Mouse (Mus musculus): Measurements from ENCODE around the gene Prim2. TPM values are rescaled to one million over a fixed set of nuclear protein-coding genes. Genes with fewer than 3 reads are reported as not detected.
A peak's percentile ranks its signal among the peaks of the same experiment; 100 is the strongest.

Gene Prim2
- polyA plus RNA-seq, 1 experiment from 2014 or later: 33.5 TPM

DNA sequence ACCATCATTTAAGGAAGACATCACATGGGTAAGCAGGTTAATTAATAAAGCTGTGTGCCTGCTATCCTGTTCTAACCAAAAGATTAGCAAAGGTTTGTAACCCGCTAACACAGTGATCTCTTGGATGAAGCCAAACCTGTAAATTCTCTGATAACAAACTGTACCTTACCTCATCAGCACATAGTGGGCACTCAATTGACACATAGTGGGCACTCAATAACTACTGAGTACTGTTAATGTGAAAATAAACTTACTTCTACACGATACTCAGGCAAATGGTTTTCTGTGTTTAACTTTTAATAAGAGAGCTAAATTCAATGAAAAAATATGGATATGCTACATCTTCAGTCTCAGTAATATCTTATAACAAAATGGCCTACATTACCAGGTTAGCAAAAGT is 139.1 kb downstream of the Prim2 start:
- H3K9me3 ChIP-seq: no peaks in the 10 kb centered on the region
- H3K9ac ChIP-seq (replicated peaks): no peak overlapping the region
- no peaks in the 10 kb centered on the region for H3K27me3 ChIP-seq
- H3K4me3 ChIP-seq: no peak overlapping the region
- peaks cover 16% of the 10 kb centered on the region for H3K4me1 ChIP-seq
- no peaks in the 10 kb centered on the region for H3K36me3 ChIP-seq
- H3K27ac ChIP-seq (replicated peaks): no peak overlapping the region
- no peak for ATAC-seq (replicated peaks)
- H3K4me2 ChIP-seq (replicated peaks): no peak overlapping the region
- 94% methylated on average over 2 of the region's 2 CpGs for WGBS

DNA sequence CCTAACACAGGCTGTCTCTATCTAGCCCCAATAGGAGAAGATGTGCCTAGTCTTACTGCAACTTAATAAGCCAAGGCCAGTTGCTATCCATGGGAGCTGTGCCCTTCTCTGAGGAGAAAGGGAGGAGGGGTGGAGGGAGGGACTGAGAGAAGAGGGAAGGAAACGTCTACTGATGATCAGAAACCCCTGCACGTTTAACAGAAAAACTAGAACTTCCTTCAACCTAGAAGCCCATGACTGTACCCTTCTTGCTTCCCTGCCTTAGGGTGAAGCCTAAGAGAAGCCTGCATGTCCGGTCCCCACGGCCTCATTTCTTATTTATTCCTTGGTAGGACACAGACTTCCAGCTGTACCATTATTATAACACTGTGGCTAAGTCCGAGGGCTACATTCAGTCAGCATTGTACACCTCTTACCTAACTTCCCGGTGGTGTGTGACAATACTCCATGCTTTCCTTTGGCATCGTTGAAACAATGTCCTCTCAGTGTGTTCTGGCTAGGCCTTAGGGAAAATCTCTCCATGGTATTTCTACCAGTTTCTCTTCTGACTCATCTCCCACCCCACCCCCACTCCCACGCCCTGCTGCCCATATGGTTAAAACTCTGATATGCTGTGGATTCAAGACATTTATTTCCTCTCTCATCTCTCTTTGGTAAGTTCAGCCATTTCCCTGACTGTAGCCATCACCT is 139.9 kb downstream of the Prim2 start:
- no peaks in the 10 kb centered on the region for H3K27me3 ChIP-seq
- H3K4me3 ChIP-seq: no peak overlapping the region
- no peak overlapping the region for H3K4me2 ChIP-seq (replicated peaks)
- no peak overlapping the region for H3K27ac ChIP-seq (replicated peaks)
- 87% methylated on average over 8 of the region's 8 CpGs for WGBS
- no peaks in the 10 kb centered on the region for H3K9me3 ChIP-seq
- H3K36me3 ChIP-seq: no peaks in the 10 kb centered on the region
- no peak for ATAC-seq (replicated peaks)
- peaks cover 16% of the 10 kb centered on the region for H3K4me1 ChIP-seq
- H3K9ac ChIP-seq (replicated peaks): no peak overlapping the region

DNA sequence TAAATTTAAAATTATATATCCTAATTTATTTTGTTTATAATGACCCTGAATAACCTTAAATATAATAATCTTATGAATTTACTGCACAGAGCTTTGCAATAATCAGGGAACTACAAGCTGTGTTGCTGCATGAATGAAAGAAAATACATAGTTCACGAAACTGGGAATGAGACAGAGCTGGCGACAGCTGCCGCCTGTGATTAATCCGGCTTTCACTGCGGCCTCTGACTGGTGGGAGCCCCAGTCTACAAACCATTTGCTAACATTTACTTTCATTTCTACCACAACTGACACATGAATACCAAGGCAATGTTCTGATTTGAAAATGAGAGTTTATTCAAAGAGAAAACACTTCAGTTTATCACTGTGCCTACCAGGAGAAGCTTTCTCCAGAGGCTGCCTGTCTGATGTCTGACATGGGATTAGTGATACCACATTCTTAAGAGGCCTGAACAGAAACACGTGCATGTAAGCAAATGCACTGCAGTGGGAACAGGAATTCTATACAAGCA is 142.2 kb downstream of the Prim2 start:
- 43% methylated on average over 6 of the region's 6 CpGs for WGBS
- Histone ChIP-seq H3K9me3 (no peaks in the 10 kb centered on the region), H3K36me3 (no peaks in the 10 kb centered on the region), H3K4me1 (peaks cover 16% of the 10 kb centered on the region), H3K4me3 (no peak overlapping the region), H3K27me3 (no peaks in the 10 kb centered on the region), H3K9ac (replicated peaks) (no peak overlapping the region), H3K4me2 (replicated peaks) (no peak overlapping the region), H3K27ac (replicated peaks) (no peak overlapping the region)
- no peak for ATAC-seq (replicated peaks)

DNA sequence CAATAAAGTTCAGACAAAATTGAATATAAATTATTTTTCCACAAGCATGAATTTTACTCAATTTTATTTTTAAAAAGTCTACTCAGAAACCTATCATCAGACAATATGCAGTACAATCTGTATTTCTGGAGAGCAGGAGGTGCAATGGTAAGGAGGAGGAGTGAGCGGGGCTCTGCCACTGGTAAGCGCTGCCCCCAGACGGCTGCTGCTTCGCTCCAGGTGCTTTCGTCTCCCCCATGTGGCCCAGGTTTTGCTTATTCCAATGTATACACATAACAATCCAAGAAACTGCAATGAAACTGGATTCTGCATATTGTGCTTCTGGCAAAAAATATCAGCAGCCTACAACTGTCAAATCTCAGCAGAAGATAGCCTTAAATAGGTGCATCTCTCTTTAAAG is 146.4 kb downstream of the Prim2 start:
- Histone ChIP-seq H3K4me3 (no peak overlapping the region), H3K36me3 (no peaks in the 10 kb centered on the region), H3K9me3 (no peaks in the 10 kb centered on the region), H3K9ac (replicated peaks) (no peak overlapping the region), H3K27me3 (no peaks in the 10 kb centered on the region), H3K4me1 (peaks cover 5% of the 10 kb centered on the region), H3K27ac (replicated peaks) (no peak overlapping the region), H3K4me2 (replicated peaks) (no peak overlapping the region)
- WGBS: 88% methylated on average over 5 of the region's 5 CpGs
- no peak for ATAC-seq (replicated peaks)

DNA sequence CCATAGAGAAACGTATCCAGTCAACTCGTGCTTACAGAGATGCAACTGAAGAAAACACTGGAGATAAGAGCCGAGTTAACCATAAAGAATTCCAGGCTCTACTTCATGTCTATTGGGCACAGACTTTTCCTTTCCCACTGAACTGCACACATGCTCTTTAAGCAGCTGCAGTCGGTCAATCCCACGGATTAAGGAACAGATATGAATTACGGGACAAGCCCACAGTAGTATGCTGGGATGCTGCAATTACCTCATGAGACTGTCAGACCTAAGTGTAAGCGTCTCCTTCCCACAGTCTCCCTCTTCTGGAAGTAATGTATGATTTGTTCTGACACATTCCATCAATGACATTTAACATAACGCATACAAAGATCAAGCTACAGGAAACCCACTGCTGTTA is 154.5 kb downstream of the Prim2 start:
- H3K4me2 ChIP-seq (replicated peaks): no peak overlapping the region
- H3K9ac ChIP-seq (replicated peaks): no peak overlapping the region
- no peaks in the 10 kb centered on the region for H3K4me1 ChIP-seq
- no peak overlapping the region for H3K4me3 ChIP-seq
- H3K36me3 ChIP-seq: no peaks in the 10 kb centered on the region
- H3K27me3 ChIP-seq: no peaks in the 10 kb centered on the region
- H3K9me3 ChIP-seq: no peaks in the 10 kb centered on the region
- no peak for ATAC-seq (replicated peaks)
- H3K27ac ChIP-seq (replicated peaks): no peak overlapping the region
- WGBS: 92% methylated on average over 8 of the region's 8 CpGs

DNA sequence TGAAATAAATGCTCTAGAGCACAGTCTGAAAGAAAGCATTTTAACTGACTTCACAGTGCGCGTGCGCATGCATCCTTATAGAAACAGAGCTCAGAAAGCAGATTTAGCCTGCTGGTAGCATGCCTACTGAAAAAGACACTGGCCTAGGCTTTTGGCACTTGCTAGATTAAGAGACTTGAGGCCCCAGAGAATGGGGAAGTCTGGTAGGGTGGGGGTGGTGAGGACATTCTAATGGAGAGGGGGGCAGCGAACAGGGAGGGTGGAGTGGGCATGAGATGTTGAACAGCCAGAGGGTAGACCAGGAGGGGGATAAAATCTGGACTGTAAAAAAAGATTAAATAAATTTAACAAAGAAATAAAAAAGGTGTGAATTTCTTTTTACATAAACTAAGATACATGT is 158.3 kb downstream of the Prim2 start:
- Histone ChIP-seq H3K9me3 (no peaks in the 10 kb centered on the region), H3K4me1 (no peaks in the 10 kb centered on the region), H3K9ac (replicated peaks) (no peak overlapping the region), H3K36me3 (no peaks in the 10 kb centered on the region), H3K27me3 (no peaks in the 10 kb centered on the region), H3K4me2 (replicated peaks) (no peak overlapping the region), H3K4me3 (no peak overlapping the region), H3K27ac (replicated peaks) (no peak overlapping the region)
- no peak for ATAC-seq (replicated peaks)
- WGBS: 92% methylated on average over 4 of the region's 4 CpGs

DNA sequence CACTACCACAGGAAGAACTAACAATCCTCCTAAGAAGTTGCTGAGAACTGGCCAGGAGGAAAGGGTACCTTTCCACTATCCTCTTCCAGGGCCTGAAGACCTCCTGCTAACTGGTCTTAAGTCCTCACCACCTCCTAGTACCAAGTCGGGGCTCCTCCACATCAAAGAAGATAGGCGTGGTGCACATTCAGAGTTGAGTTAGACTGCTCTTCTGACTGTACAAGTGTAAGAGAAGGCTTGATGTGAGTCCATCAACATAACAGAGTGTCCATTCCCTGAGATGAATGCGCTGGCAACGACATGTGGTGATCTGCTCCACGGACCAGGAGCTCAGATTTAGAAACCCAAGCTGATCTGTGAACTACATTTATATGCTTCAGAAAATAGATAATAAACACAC is 165.2 kb downstream of the Prim2 start:
- H3K4me2 ChIP-seq (replicated peaks): no peak overlapping the region
- no peak overlapping the region for H3K9ac ChIP-seq (replicated peaks)
- WGBS: 97% methylated on average over 5 of the region's 5 CpGs
- H3K27me3 ChIP-seq: no peaks in the 10 kb centered on the region
- H3K27ac ChIP-seq (replicated peaks): no peak overlapping the region
- peaks cover 7% of the 10 kb centered on the region for H3K4me1 ChIP-seq
- no peaks in the 10 kb centered on the region for H3K9me3 ChIP-seq
- H3K4me3 ChIP-seq: no peak overlapping the region
- no peaks in the 10 kb centered on the region for H3K36me3 ChIP-seq
- ATAC-seq (replicated peaks): no peak

DNA sequence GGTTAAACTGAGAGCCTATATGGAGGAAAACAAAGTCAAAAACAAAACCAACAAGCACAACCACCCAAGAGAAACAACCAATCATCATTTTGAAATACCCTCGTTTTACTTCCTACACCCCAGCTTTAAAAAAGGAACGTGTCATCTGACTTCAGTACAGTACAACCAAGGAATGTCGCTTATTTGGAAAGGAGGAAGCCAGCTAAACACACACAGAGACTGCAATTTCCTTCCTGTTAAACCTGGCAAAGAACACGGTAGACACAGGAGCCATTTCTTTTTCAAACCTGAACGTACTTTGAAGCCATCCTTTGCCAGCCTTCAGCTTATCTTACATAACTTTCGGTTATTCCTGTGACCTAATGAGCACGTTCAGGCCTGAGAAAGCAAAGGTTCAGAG is 166.7 kb downstream of the Prim2 start:
- H3K4me1 ChIP-seq: peaks cover 7% of the 10 kb centered on the region
- no peak overlapping the region for H3K9ac ChIP-seq (replicated peaks)
- no peak overlapping the region for H3K27ac ChIP-seq (replicated peaks)
- 54% methylated on average over 7 of the region's 7 CpGs for WGBS
- no peak overlapping the region for H3K4me2 ChIP-seq (replicated peaks)
- ATAC-seq (replicated peaks): no peak
- H3K36me3 ChIP-seq: no peaks in the 10 kb centered on the region
- H3K27me3 ChIP-seq: no peaks in the 10 kb centered on the region
- H3K9me3 ChIP-seq: no peaks in the 10 kb centered on the region
- no peak overlapping the region for H3K4me3 ChIP-seq

DNA sequence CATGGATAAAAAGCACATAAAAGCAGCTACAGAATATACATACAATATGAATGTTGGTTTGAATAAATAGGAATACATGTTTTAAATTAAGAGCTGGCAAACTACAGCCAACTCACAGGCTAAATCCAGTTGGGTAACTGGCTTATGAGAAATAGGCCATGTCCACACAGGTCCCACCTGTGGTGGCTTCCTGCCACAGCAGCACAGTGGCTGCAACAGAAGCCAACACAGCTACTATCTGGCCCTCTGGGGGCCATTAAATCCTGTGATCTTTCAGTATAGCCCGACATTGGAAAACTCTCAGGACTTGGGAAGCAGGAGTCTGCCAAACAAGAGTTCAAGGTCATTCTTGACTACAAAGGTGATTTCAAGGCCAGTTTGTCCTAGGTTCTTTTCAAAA is 167.3 kb downstream of the Prim2 start:
- no peaks in the 10 kb centered on the region for H3K36me3 ChIP-seq
- H3K9ac ChIP-seq (replicated peaks): no peak overlapping the region
- no peak overlapping the region for H3K4me3 ChIP-seq
- peaks cover 7% of the 10 kb centered on the region for H3K4me1 ChIP-seq
- 88% methylated on average over 1 of the region's 1 CpGs for WGBS
- no peak for ATAC-seq (replicated peaks)
- H3K27me3 ChIP-seq: no peaks in the 10 kb centered on the region
- no peak overlapping the region for H3K4me2 ChIP-seq (replicated peaks)
- H3K27ac ChIP-seq (replicated peaks): no peak overlapping the region
- H3K9me3 ChIP-seq: no peaks in the 10 kb centered on the region

DNA sequence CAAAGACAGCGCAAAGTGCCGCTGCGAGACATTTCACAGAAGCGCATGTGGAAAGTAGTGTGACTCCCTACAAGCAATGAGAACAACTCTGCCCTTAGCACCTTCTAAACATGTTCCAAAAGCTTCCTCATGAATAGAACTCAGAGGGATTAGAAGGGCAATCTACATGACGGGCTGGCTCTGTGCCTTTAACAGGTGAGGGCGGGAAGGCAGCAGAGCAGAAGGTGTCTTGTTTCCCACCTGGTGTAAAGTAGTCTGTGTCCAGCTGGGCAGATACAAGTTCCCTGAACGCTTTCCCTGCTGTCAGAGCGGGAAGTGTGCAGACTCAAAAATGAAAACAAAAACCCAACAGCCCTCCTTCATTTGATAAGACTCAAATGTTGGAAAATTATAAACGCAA is 169.5 kb downstream of the Prim2 start:
- H3K27ac ChIP-seq (replicated peaks): no peak overlapping the region
- no peaks in the 10 kb centered on the region for H3K27me3 ChIP-seq
- H3K4me3 ChIP-seq: no peak overlapping the region
- no peak overlapping the region for H3K9ac ChIP-seq (replicated peaks)
- no peaks in the 10 kb centered on the region for H3K9me3 ChIP-seq
- ATAC-seq (replicated peaks): no peak
- no peaks in the 10 kb centered on the region for H3K36me3 ChIP-seq
- H3K4me2 ChIP-seq (replicated peaks): no peak overlapping the region
- 73% methylated on average over 9 of the region's 9 CpGs for WGBS
- H3K4me1 ChIP-seq: peaks cover 22% of the 10 kb centered on the region

DNA sequence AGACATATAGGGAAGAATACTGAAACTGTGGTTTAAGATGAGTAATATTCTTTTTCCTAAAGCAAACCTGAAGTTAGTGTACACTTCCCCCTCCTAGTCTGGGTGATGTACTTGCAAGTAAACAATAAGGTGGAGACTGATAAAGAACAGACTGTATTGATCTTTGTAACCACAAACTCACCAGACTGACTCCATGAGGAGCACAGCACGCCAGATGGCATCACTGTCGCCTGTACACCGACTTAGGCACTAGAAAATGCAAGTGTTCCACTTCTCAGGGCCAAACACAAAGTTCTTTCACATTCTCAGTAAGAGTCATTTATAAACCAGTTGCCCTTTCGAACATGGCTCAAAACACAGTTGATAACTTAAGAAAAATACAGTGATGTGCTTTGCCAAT is 170.0 kb downstream of the Prim2 start:
- H3K4me1 ChIP-seq: peaks cover 26% of the 10 kb centered on the region
- no peak overlapping the region for H3K27ac ChIP-seq (replicated peaks)
- no peaks in the 10 kb centered on the region for H3K36me3 ChIP-seq
- ATAC-seq (replicated peaks): no peak
- H3K4me3 ChIP-seq: no peak overlapping the region
- H3K4me2 ChIP-seq (replicated peaks): no peak overlapping the region
- H3K27me3 ChIP-seq: no peaks in the 10 kb centered on the region
- no peak overlapping the region for H3K9ac ChIP-seq (replicated peaks)
- 68% methylated on average over 4 of the region's 4 CpGs for WGBS
- no peaks in the 10 kb centered on the region for H3K9me3 ChIP-seq

DNA sequence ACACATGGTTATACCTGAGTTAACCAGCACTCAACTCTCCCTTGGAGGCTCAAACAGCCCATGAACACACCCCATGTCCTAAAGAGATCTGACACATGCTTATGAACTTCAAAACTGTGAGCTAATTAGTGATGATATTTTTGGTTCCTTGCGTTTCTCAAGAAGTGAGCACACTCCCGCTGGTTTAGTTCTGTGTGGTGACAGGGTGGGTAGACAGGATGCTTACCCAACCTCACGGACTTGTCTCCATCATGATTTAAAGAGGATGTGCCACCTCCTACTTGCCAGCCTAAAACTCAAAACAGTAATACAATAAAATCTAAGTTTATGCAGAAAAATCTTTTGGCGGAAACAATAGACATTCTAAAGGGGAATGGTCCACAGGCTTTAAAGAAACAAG is 173.5 kb downstream of the Prim2 start:
- Histone ChIP-seq H3K9me3 (no peaks in the 10 kb centered on the region), H3K36me3 (no peaks in the 10 kb centered on the region), H3K9ac (replicated peaks) (no peak overlapping the region), H3K27ac (replicated peaks) (0 out of 2 replicates have a peak overlapping the region, but pooled peaks have one; percentile 66), H3K27me3 (no peaks in the 10 kb centered on the region), H3K4me2 (replicated peaks) (no peak overlapping the region), H3K4me3 (no peak overlapping the region), H3K4me1 (peaks cover 32% of the 10 kb centered on the region)
- ATAC-seq (replicated peaks): no peak
- WGBS: 72% methylated on average over 4 of the region's 4 CpGs

DNA sequence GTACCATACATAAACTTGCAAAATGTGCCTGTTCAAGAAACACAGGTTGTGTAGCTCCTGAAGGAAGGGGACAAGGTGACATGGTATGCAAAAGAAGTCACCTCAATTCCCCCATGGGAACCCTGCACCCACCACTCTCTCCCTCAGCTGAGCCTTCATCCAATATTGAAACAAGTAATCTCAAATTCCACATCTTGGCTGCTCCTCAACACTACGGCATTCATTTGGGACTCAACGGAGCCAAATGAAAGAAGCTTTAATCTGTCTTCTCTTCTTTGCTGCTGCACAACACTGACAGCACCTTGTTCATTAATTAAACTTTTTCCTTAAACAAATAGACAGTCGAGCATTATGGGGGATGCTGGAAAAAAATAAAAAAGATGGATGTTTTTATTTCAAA is 174.0 kb downstream of the Prim2 start:
- Histone ChIP-seq H3K9me3 (no peaks in the 10 kb centered on the region), H3K4me3 (no peak overlapping the region), H3K36me3 (no peaks in the 10 kb centered on the region), H3K27ac (replicated peaks) (peak overlapping the region; percentile 66), H3K4me2 (replicated peaks) (no peak overlapping the region), H3K27me3 (no peaks in the 10 kb centered on the region), H3K9ac (replicated peaks) (no peak overlapping the region), H3K4me1 (peaks cover 32% of the 10 kb centered on the region)
- 22% methylated on average over 3 of the region's 3 CpGs for WGBS
- no peak for ATAC-seq (replicated peaks)

All from forebrain, embryonic 15.5 days (tissue).